Mouse (Mus musculus) kidney, embryonic 16.5 days (tissue): ENCODE measurements around the gene Gas8. TPM values are rescaled to one million over a fixed set of nuclear protein-coding genes. Genes with fewer than 3 reads are reported as not detected.
A peak's percentile ranks its signal among the peaks of the same experiment; 100 is the strongest.
"Not testable (repeated sequence)": the region's sequence is repeated elsewhere in the genome, so short reads cannot be mapped to it uniquely, and the experiment has no call there.

Source experiments
- ATAC-seq: fragments of 200-750 bp; cut with Nextera tagmentation; 2 replicates; pipeline ENCODE4 v1.8.0; 2017; ENCODE audit warnings: moderate TSS enrichment; ENCODE audit not compliant: low FRiP score, low TSS enrichment
- H3K27ac ChIP-seq: fragments of 300-500 bp; sonication (generic); 2 replicates; pipeline ENCODE4 v1.5.1; 2014; ENCODE audit warnings: low read length
- H3K27me3 ChIP-seq: fragments of 300-500 bp; sonication (generic); 2 replicates; pipeline ENCODE4 v1.6.1; 2014; ENCODE audit warnings: low read length, control low read depth, mixed read lengths; ENCODE audit not compliant: insufficient read depth
- H3K36me3 ChIP-seq: fragments of 300-500 bp; sonication (generic); 2 replicates; pipeline ENCODE4 v1.6.1; 2014; ENCODE audit warnings: low read length, control low read depth, mixed read lengths; ENCODE audit not compliant: insufficient read depth
- H3K4me1 ChIP-seq: fragments of 300-500 bp; sonication (generic); 2 replicates; pipeline ENCODE4 v1.6.1; 2014; ENCODE audit warnings: low read length, control low read depth, mixed read lengths; ENCODE audit not compliant: insufficient read depth
- H3K4me2 ChIP-seq: fragments of 300-500 bp; sonication (generic); replicated peaks from 2 replicates; pipeline ENCODE4 v1.6.1; 2014; ENCODE audit warnings: low read depth, low read length
- H3K4me3 ChIP-seq: fragments of 300-500 bp; sonication (generic); 2 replicates; pipeline ENCODE4 v1.5.1; 2014; ENCODE audit warnings: mild to moderate bottlenecking, low read length
- H3K9ac ChIP-seq: fragments of 300-500 bp; sonication (generic); replicated peaks from 2 replicates; pipeline ENCODE4 v1.6.1; 2014; ENCODE audit warnings: low read length
- H3K9me3 ChIP-seq: fragments of 300-500 bp; sonication (generic); 2 replicates; pipeline ENCODE4 v1.6.1; 2016; ENCODE audit warnings: low read length, control low read depth
- WGBS: fragments of 180-500 bp; shearing (Covaris S2); extraction: QIAGEN DNeasy Blood & Tissue Kit; methylation state at CpG from one replicate; pipeline ENCODE4 v1.1.7; 2014; 5-methylcytosine and 5-hydroxymethylcytosine counted together
- polyA plus RNA-seq: library from polyadenylated mRNA; unstranded; fragments of >200 nt; fragmentation: Nextera tagmentation; extraction: Ambion mirVana; gene quantifications from 2 replicates; pipeline ENCODE4 v1.2.1, GENCODE M21; 2015

The Gas8 gene
- polyA plus RNA-seq, 1 experiment from 2014 or later = 38.5 TPM

- Histone ChIP-seq H3K4me1 (peaks cover 14% of the 10 kb centered on the region), H3K27me3 (peaks cover 36% of the 10 kb centered on the region), H3K4me2 (peak overlapping the region; percentile 98), H3K4me3 (peak overlapping the region; percentile 69), H3K27ac (no peak overlapping the region), H3K9ac (0 out of 2 replicates have a peak overlapping the region, but pooled peaks have one; percentile 64), H3K9me3 (no peaks in the 10 kb centered on the region), H3K36me3 (0 out of 2 replicates have a peak, but pooled peaks cover 4% of the 10 kb centered on the region)
- 3% methylated on average over 9 of the region's 9 CpGs for WGBS
- no peak for ATAC-seq
Observed at GRCm38 (mm10) chr8:123514136-123514535, 4.5 kb upstream of the Gas8 start.

- H3K36me3 ChIP-seq = no peaks in the 10 kb centered on the region
Observed at GRCm38 (mm10) chr8:123514781-123515539, 3.7 kb upstream of the Gas8 start, which contains the start of gene Dbndd1. Gene Dbndd1 (minus strand): TSS chr8:123515463.

GRCm38 (mm10) chr8:123515540-123515897, 3.1 kb upstream of the Gas8 start:
- Histone ChIP-seq H3K4me3 (peak overlapping the region; percentile 69; the same call in 1 of the 2 replicates), H3K27me3 (peaks cover 36% of the 10 kb centered on the region), H3K36me3 (0 out of 2 replicates have a peak, but pooled peaks cover 2% of the 10 kb centered on the region), H3K9me3 (no peaks in the 10 kb centered on the region), H3K9ac (no peak overlapping the region), H3K4me1 (peaks cover 20% of the 10 kb centered on the region), H3K27ac (no peak overlapping the region), H3K4me2 (peak overlapping the region; percentile 98)
- ATAC-seq = no peak
- 3% methylated on average over 11 of the region's 11 CpGs for WGBS

More at GRCm38 (mm10) chr8:123514781-123515539, 3.7 kb upstream of the Gas8 start, which contains the start of gene Dbndd1:
- WGBS = under 1% methylated on average over 52 of the region's 63 CpGs
- H3K4me2 ChIP-seq = peak within 1 kb of the TSS; percentile 98
- peaks cover 36% of the 10 kb centered on the region for H3K27me3 ChIP-seq
- peak within 1 kb of the TSS; percentile 64 for H3K9ac ChIP-seq
- no peak within 1 kb of the TSS for H3K27ac ChIP-seq
- H3K4me1 ChIP-seq = peaks cover 20% of the 10 kb centered on the region
- H3K4me3 ChIP-seq = peak within 1 kb of the TSS; percentile 69
- H3K9me3 ChIP-seq = no peaks in the 10 kb centered on the region
- peak; percentile 54 for ATAC-seq

- H3K27ac ChIP-seq = no peak overlapping the region
- peaks cover 36% of the 10 kb centered on the region for H3K27me3 ChIP-seq
- WGBS = 30% methylated on average over 2 of the region's 2 CpGs
- H3K9ac ChIP-seq = no peak overlapping the region
- H3K4me3 ChIP-seq = no peak overlapping the region
- ATAC-seq = no peak
- no peak overlapping the region for H3K4me2 ChIP-seq
- peaks cover 11% of the 10 kb centered on the region; the same call in 1 of the 2 replicates for H3K36me3 ChIP-seq
- no peaks in the 10 kb centered on the region for H3K9me3 ChIP-seq
- peaks cover 20% of the 10 kb centered on the region for H3K4me1 ChIP-seq
Observed at GRCm38 (mm10) chr8:123516596-123516995, 2.0 kb upstream of the Gas8 start.

- Histone ChIP-seq H3K27ac (no peak overlapping the region), H3K9me3 (no peaks in the 10 kb centered on the region), H3K4me2 (peak overlapping the region; percentile 87), H3K4me3 (peak overlapping the region; percentile 92), H3K36me3 (peaks cover 23% of the 10 kb centered on the region), H3K9ac (0 out of 2 replicates have a peak overlapping the region, but pooled peaks have one; percentile 22), H3K4me1 (peaks cover 20% of the 10 kb centered on the region), H3K27me3 (peaks cover 28% of the 10 kb centered on the region)
- 34% methylated on average over 10 of the region's 10 CpGs for WGBS
- no peak for ATAC-seq
Observed at GRCm38 (mm10) chr8:123518172-123518571, 462 bp upstream of the Gas8 start.

- H3K27ac ChIP-seq, H3K4me2 ChIP-seq, H3K9me3 ChIP-seq, H3K4me3 ChIP-seq, ATAC-seq, H3K9ac ChIP-seq: not testable (repeated sequence)
- Histone ChIP-seq H3K27me3 (peaks cover 15% of the 10 kb centered on the region), H3K36me3 (peaks cover 40% of the 10 kb centered on the region), H3K4me1 (peaks cover 14% of the 10 kb centered on the region)
- 88% methylated on average over 1 of the region's 1 CpGs for WGBS
Observed at GRCm38 (mm10) chr8:123520048-123520447, 1.4 kb downstream of the Gas8 start.

GRCm38 (mm10) chr8:123527720-123528489, 9.3 kb downstream of the Gas8 start:
- Histone ChIP-seq H3K4me3 (no peak overlapping the region), H3K36me3 (peaks cover 84% of the 10 kb centered on the region), H3K4me2 (no peak overlapping the region), H3K9ac (no peak overlapping the region), H3K4me1 (no peaks in the 10 kb centered on the region), H3K27me3 (no peaks in the 10 kb centered on the region), H3K27ac (no peak overlapping the region), H3K9me3 (no peaks in the 10 kb centered on the region)
- ATAC-seq = no peak
- 89% methylated on average over 25 of the region's 25 CpGs for WGBS

GRCm38 (mm10) chr8:123536242-123536989, 17.8 kb downstream of the Gas8 start:
- no peak; the same call in 1 of the 2 replicates for ATAC-seq
- no peaks in the 10 kb centered on the region for H3K9me3 ChIP-seq
- H3K27ac ChIP-seq = no peak overlapping the region
- H3K36me3 ChIP-seq = peaks cover 38% of the 10 kb centered on the region
- H3K9ac ChIP-seq = no peak overlapping the region
- no peaks in the 10 kb centered on the region for H3K4me1 ChIP-seq
- H3K27me3 ChIP-seq = peaks cover 4% of the 10 kb centered on the region; the same call in 1 of the 2 replicates
- H3K4me2 ChIP-seq = no peak overlapping the region
- H3K4me3 ChIP-seq = no peak overlapping the region
- 87% methylated on average over 9 of the region's 9 CpGs for WGBS

GRCm38 (mm10) chr8:123536990-123537380, 18.4 kb downstream of the Gas8 start:
- Histone ChIP-seq H3K27me3 (peaks cover 4% of the 10 kb centered on the region; the same call in 1 of the 2 replicates), H3K27ac (no peak overlapping the region), H3K4me1 (no peaks in the 10 kb centered on the region), H3K4me2 (no peak overlapping the region), H3K4me3 (no peak overlapping the region), H3K9ac (no peak overlapping the region), H3K9me3 (no peaks in the 10 kb centered on the region), H3K36me3 (peaks cover 32% of the 10 kb centered on the region)
- no peak; the same call in 1 of the 2 replicates for ATAC-seq
- WGBS = 30% methylated on average over 8 of the region's 10 CpGs
